Mouse (Mus musculus): ENCODE measurements at regions not wholly inside any gene's neighbourhood (a gene's known extent, or its start where the extent isn't known, plus 50 kb on each side); places are given as distances from the start of the nearest gene placed in this dataset.

- TF ChIP-seq CTCF (IDR thresholded peaks at IDR 0.05; ENCODE audit: low read depth) (no peak), EP300 (optimal IDR thresholded peaks at IDR 0.05) (no peak)
Observed at GRCm38 (mm10) chr3:149330716-149331115, 340.4 kb upstream of the Adgrl2 start.
